Mouse (Mus musculus): ENCODE data around the gene Sost. TPM values are rescaled to one million over a fixed set of nuclear protein-coding genes. Genes with fewer than 3 reads are reported as not detected.
A peak's percentile ranks its signal among the peaks of the same experiment; 100 is the strongest.

Gene Sost
- polyA plus RNA-seq, 2 experiments: 0.12 TPM; not detected in 1

DNA sequence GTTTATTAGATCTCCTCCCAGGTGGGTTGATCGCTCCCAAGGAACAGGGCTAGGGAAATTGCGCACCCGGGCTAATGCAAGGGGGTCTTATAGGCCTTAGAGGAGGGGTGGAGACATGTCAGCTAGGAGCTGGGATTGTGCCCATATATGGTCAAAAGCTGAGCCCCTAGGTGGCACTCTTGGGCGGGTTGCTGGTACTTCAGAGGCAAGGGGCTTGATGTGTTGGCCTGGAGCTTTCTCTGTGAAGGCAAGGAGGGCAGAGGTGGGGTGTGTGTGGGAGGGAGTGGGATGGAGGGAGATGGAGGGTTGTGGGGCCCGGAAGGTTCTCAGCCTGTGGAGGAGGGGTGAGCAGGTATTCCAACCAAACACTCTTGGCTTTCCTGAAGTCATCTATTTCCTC is 20.3 kb downstream of the Sost start:
- Histone ChIP-seq H3K9ac (replicated peaks) (no peak overlapping the region), H3K4me3 (ENCODE audit: insufficient read depth in 1 of 2, low read depth in 2 of 2, low read length in 2 of 2) (no peak overlapping the region), H3K4me1 (replicated peaks; ENCODE audit: control insufficient read depth in 2 of 2, insufficient read depth in 2 of 2, low read length in 1 of 2) (no peaks in the 10 kb centered on the region), H3K36me3 (replicated peaks; ENCODE audit: control insufficient read depth, insufficient read depth, low read depth) (no peaks in the 10 kb centered on the region), H3K9me3 (ENCODE audit: control insufficient read depth, low read length) (no peaks in the 10 kb centered on the region), H3K4me2 (ENCODE audit: low read depth) (no peak overlapping the region), H3K27ac (no peak overlapping the region), H3K27me3 (ENCODE audit: control insufficient read depth, insufficient read depth, low read length) (no peaks in the 10 kb centered on the region)
- no peak for ATAC-seq (ENCODE audit: insufficient read depth)
- DNase-seq (ENCODE audit: low read depth in 3 of 3, low spot score in 3 of 3): no peak
- WGBS (ENCODE audit: insufficient replicate concordance): 44% methylated on average over 5 of the region's 5 CpGs
- TF ChIP-seq EP300 (IDR thresholded peaks at IDR 0.05; ENCODE audit: low read depth) (no peak), CTCF (IDR thresholded peaks at IDR 0.05; ENCODE audit: low read depth) (no peak)

DNA sequence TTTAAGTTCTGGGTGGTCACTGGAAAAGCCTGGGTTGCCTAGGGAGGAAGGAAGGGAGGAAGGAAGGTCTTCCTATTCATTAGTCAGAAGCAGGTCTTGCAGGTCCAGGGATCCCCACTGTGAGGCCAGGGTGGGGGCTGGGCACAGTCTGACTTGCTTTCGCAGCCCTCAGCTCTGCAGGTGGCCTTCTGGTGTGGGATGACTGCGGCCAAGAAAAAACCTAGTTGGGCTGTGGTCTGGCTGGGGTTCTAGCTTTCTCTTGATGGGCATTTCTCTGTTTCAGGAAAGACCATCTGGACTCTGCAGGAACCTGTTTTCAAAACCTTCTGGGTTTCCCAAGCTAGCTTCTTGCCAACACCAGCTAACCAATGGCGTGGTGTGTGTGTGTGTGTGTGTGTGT is 23.8 kb downstream of the Sost start:
- Histone ChIP-seq H3K9me3 (ENCODE audit: control insufficient read depth, low read length) (no peaks in the 10 kb centered on the region), H3K36me3 (replicated peaks; ENCODE audit: control insufficient read depth, insufficient read depth, low read depth) (no peaks in the 10 kb centered on the region), H3K4me1 (replicated peaks; ENCODE audit: control insufficient read depth in 2 of 2, insufficient read depth in 2 of 2, low read length in 1 of 2) (no peaks in the 10 kb centered on the region), H3K27ac (no peak overlapping the region), H3K27me3 (ENCODE audit: control insufficient read depth, insufficient read depth, low read length) (peaks cover 2% of the 10 kb centered on the region; the same call in 1 of the 2 replicates), H3K4me3 (ENCODE audit: insufficient read depth in 1 of 2, low read depth in 2 of 2, low read length in 2 of 2) (no peak overlapping the region), H3K4me2 (ENCODE audit: low read depth) (no peak overlapping the region), H3K9ac (replicated peaks) (no peak overlapping the region)
- DNase-seq (ENCODE audit: low read depth in 3 of 3, low spot score in 3 of 3): no peak
- ATAC-seq (ENCODE audit: insufficient read depth): no peak
- no peak for TF ChIP-seq CTCF (IDR thresholded peaks at IDR 0.05; ENCODE audit: low read depth)
- 26% methylated on average over 3 of the region's 3 CpGs for WGBS (ENCODE audit: insufficient replicate concordance)

DNA sequence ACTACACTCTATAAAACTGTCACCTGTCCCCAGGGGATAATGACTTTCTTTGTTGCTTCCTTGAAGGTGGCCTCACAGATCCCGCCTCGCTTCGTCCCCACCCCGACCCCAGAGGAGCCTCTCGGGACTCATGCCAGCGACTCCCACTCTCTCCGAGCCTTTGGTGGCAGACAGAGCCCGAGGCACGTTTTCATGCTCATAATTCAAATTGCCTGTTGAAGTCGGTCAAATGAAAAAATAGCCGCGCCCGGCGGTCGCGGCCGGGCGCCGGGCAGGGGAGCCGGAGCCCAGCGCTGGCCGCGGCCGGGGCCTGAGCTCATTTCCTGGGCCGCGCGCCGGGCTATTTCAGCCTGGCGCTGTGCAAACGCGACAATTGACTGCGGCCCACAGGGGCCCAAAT is 29.7 kb downstream of the Sost start:
- DNase-seq (ENCODE audit: low read depth in 3 of 3, low spot score in 3 of 3) (no peak), ATAC-seq (ENCODE audit: insufficient read depth) (no peak)
- no peaks in the 10 kb centered on the region for H3K9me3 ChIP-seq (ENCODE audit: control insufficient read depth, low read length)
- under 1% methylated on average over 32 of the region's 32 CpGs for WGBS (ENCODE audit: insufficient replicate concordance)
- H3K4me2 ChIP-seq (ENCODE audit: low read depth): peak overlapping the region; percentile 58
- no peak overlapping the region for H3K27ac ChIP-seq
- H3K27me3 ChIP-seq (ENCODE audit: control insufficient read depth, insufficient read depth, low read length): peaks cover 17% of the 10 kb centered on the region
- TF ChIP-seq EP300 (IDR thresholded peaks at IDR 0.05; ENCODE audit: low read depth): no peak
- TF ChIP-seq CTCF (IDR thresholded peaks at IDR 0.05; ENCODE audit: low read depth): no peak
- H3K9ac ChIP-seq (replicated peaks): no peak overlapping the region
- H3K4me1 ChIP-seq (replicated peaks; ENCODE audit: control insufficient read depth in 2 of 2, insufficient read depth in 2 of 2, low read length in 1 of 2): no peaks in the 10 kb centered on the region; a peak in 2 of 4 replicates
- H3K36me3 ChIP-seq (replicated peaks; ENCODE audit: control insufficient read depth, insufficient read depth, low read depth): no peaks in the 10 kb centered on the region
- peak overlapping the region; percentile 34 to 45; a peak in 3 of 4 replicates for H3K4me3 ChIP-seq (ENCODE audit: insufficient read depth in 1 of 2, low read depth in 2 of 2, low read length in 2 of 2)

DNA sequence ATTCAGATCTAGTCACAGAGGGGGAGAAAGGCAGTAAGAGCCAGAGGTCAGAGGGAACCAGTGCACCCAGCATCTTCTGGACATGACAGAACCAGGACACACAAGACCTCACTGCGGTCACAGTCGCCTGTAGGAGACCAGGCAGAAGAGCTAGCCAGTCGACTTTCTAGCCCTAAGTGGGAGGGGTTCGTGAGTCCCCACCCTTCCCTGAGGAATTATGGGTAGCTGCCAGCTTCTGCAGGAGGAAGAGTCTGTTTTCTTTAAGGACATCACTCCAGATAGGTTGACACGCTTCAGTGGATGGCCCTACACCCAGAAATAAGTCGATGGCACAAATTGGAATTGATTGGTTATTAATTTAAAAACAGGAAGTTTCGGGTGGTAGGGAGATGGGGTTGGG is 30.4 kb downstream of the Sost start:
- ATAC-seq (ENCODE audit: insufficient read depth) (no peak), DNase-seq (ENCODE audit: low read depth in 3 of 3, low spot score in 3 of 3) (no peak)
- Histone ChIP-seq H3K4me1 (replicated peaks; ENCODE audit: control insufficient read depth in 2 of 2, insufficient read depth in 2 of 2, low read length in 1 of 2) (no peaks in the 10 kb centered on the region; a peak in 2 of 4 replicates), H3K36me3 (replicated peaks; ENCODE audit: control insufficient read depth, insufficient read depth, low read depth) (no peaks in the 10 kb centered on the region), H3K27ac (no peak overlapping the region), H3K4me2 (ENCODE audit: low read depth) (peak overlapping the region; percentile 15), H3K4me3 (ENCODE audit: insufficient read depth in 1 of 2, low read depth in 2 of 2, low read length in 2 of 2) (0 out of 4 replicates have a peak overlapping the region, but pooled peaks of 1 of the 2 experiments have one; percentile 45), H3K27me3 (ENCODE audit: control insufficient read depth, insufficient read depth, low read length) (peaks cover 17% of the 10 kb centered on the region), H3K9ac (replicated peaks) (no peak overlapping the region), H3K9me3 (ENCODE audit: control insufficient read depth, low read length) (no peaks in the 10 kb centered on the region)
- TF ChIP-seq EP300 (IDR thresholded peaks at IDR 0.05; ENCODE audit: low read depth): no peak
- no peak for TF ChIP-seq CTCF (IDR thresholded peaks at IDR 0.05; ENCODE audit: low read depth)
- WGBS (ENCODE audit: insufficient replicate concordance): 29% methylated on average over 7 of the region's 7 CpGs

DNA sequence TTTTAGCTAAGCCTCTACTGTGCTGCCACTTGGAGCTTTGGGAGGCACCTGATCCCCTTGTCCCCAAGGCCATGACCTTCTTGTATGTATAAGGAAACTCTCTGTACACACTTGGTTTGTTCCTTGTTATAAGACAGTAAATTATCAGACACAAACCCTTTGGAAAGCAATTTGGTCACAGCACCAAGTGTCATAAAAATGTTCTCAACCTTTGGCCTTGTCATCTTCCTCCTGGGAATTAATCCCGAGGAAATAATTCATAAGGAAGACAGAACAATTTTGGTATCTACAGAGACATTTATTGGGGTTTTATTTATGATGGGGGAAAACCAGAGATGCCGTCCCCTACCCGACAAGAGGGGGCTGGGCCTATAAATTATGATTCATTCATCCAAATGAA is 31.1 kb downstream of the Sost start:
- Histone ChIP-seq H3K27ac (no peak overlapping the region), H3K4me2 (ENCODE audit: low read depth) (no peak overlapping the region), H3K4me3 (ENCODE audit: insufficient read depth in 1 of 2, low read depth in 2 of 2, low read length in 2 of 2) (no peak overlapping the region), H3K9ac (replicated peaks) (no peak overlapping the region), H3K27me3 (ENCODE audit: control insufficient read depth, insufficient read depth, low read length) (peaks cover 17% of the 10 kb centered on the region), H3K4me1 (replicated peaks; ENCODE audit: control insufficient read depth in 2 of 2, insufficient read depth in 2 of 2, low read length in 1 of 2) (no peaks in the 10 kb centered on the region; a peak in 2 of 4 replicates), H3K36me3 (replicated peaks; ENCODE audit: control insufficient read depth, insufficient read depth, low read depth) (no peaks in the 10 kb centered on the region), H3K9me3 (ENCODE audit: control insufficient read depth, low read length) (no peaks in the 10 kb centered on the region)
- 67% methylated on average over 3 of the region's 3 CpGs for WGBS (ENCODE audit: insufficient replicate concordance)
- ATAC-seq (ENCODE audit: insufficient read depth) (no peak), DNase-seq (ENCODE audit: low read depth in 3 of 3, low spot score in 3 of 3) (no peak)
- TF ChIP-seq CTCF (IDR thresholded peaks at IDR 0.05; ENCODE audit: low read depth) (no peak), EP300 (IDR thresholded peaks at IDR 0.05; ENCODE audit: low read depth) (no peak)
